Mouse (Mus musculus): ENCODE data around the gene Hmox1. TPM values are rescaled to one million over a fixed set of nuclear protein-coding genes. Genes with fewer than 3 reads are reported as not detected.

The Hmox1 gene
- polyA plus RNA-seq (2015; fragmentation: Nextera tagmentation; extraction: Ambion mirVana) = 155 and 160 TPM in 2 replicates

DNA sequence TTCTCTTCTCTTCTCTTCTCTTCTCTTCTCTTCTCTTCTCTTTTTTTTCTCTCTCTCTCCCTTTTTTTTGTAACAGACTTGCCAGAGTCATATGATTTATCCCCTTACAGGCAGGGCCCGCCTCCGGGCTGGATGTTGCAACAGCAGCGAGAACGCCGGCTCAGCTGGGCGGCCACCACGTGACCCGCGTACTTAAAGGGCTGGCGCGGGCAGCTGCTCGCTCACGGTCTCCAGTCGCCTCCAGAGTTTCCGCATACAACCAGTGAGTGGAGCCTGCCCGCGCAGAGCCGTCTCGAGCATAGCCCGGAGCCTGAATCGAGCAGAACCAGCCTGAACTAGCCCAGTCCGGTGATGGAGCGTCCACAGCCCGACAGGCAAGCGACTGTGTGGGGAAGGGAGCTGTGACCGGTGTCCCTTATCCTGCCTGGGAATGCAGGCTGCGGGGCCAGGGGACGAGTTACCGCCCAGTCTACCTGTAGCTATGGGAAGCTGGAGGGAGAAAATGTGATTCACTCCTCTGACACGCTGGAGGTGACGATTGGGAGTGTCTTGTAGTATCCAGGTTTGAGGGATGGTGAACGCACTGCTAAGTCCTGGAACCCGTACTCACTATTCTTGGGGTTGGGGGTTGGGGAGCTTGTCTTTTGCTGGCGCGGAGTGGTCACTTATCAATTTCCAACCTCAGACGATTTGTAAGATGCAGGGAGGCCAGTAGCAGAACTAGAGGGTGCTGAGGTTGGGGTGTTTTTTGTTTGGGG lies at the start of gene Hmox1:
Gene Hmox1 (plus strand): TSS at position 223 of the 758 bp plus-strand sequence.
- H3K27me3 ChIP-seq (ENCODE audit: insufficient read depth, low read length) = peaks cover 5% of the 10 kb centered on the region; the same call in 1 of the 2 replicates
- WGBS (ENCODE audit: insufficient replicate concordance) = 2% methylated on average over 36 of the region's 36 CpGs

DNA sequence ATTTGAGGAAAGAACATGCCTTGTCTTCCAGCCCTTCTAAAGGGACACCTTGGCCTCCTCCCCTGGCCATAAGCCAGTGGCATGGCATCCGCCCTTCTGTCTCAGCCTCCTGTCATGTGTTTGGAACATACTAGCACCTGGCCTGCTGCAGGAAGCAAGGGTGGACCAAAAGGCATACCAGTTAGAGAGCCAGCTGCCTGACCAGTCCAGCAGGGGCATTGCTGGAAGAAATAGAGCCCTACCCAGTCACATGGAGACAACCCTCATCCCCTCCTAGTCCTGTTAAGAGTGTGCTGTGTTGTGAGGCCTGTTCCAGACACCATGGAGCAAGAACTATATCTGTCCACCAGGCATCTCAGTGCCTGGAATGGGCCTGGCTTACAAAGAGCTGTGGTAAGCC lies 47.1 kb upstream of the Hmox1 start:
- ATAC-seq = no peak
- 69% methylated on average over 1 of the region's 1 CpGs for WGBS (ENCODE audit: insufficient replicate concordance)

More for the DNA sequence above, at the start of gene Hmox1:
- no peak for TF ChIP-seq EP300 (IDR thresholded peaks at IDR 0.05; ENCODE audit: low read depth)
- 0 out of 2 replicates have a peak, but pooled peaks have one; percentile 7 for TF ChIP-seq CTCF (IDR thresholded peaks at IDR 0.05; ENCODE audit: low read depth)
- Histone ChIP-seq H3K4me2 (ENCODE audit: low read depth, low read length) (peak within 1 kb of the TSS; percentile 85), H3K4me1 (ENCODE audit: insufficient read depth) (peaks cover 13% of the 10 kb centered on the region), H3K9me3 (ENCODE audit: low read length) (no peaks in the 10 kb centered on the region), H3K27ac (ENCODE audit: low read depth) (peak within 1 kb of the TSS; percentile 74), H3K36me3 (replicated peaks; ENCODE audit: insufficient read depth, low read length) (peaks cover 9% of the 10 kb centered on the region), H3K9ac (replicated peaks) (peak within 1 kb of the TSS; percentile 78), H3K4me3 (ENCODE audit: low read depth, low read length) (peak within 1 kb of the TSS; percentile 66)
- ATAC-seq (peak; percentile 84), DNase-seq (peak; percentile 91)

DNA sequence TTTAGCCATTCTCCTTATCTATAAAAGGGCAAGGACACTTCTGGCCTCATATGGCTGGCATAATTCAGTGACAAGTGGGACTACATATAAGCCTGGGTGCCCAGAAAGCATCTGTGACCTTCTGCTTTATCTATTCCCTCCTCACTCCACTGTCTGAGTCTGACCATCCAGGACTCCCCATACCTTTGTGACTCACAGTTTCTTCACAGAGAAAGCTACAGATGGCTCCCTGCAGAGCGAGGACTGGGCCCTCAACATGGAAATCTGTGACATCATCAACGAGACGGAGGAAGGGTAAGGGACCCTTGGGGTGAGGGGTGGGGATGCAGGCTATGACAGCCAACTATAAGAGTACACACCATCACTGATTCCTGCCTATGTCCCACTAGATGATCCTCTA lies 45.6 kb upstream of the Hmox1 start:
- Histone ChIP-seq H3K4me2 (ENCODE audit: low read depth, low read length) (no peak overlapping the region), H3K27ac (ENCODE audit: low read depth) (no peak overlapping the region), H3K4me1 (ENCODE audit: insufficient read depth) (peaks cover 6% of the 10 kb centered on the region; the same call in 1 of the 2 replicates), H3K27me3 (ENCODE audit: insufficient read depth, low read length) (no peaks in the 10 kb centered on the region), H3K4me3 (ENCODE audit: low read depth, low read length) (no peak overlapping the region), H3K9ac (replicated peaks) (no peak overlapping the region), H3K9me3 (ENCODE audit: low read length) (no peaks in the 10 kb centered on the region), H3K36me3 (replicated peaks; ENCODE audit: insufficient read depth, low read length) (peaks cover 15% of the 10 kb centered on the region)
- no peak for DNase-seq
- 82% methylated on average over 3 of the region's 3 CpGs for WGBS (ENCODE audit: insufficient replicate concordance)
- no peak for ATAC-seq
- no peak for TF ChIP-seq CTCF (IDR thresholded peaks at IDR 0.05; ENCODE audit: low read depth)
- no peak for TF ChIP-seq EP300 (IDR thresholded peaks at IDR 0.05; ENCODE audit: low read depth)

More for the DNA sequence above, 47.1 kb upstream of the Hmox1 start:
- Histone ChIP-seq H3K9me3 (ENCODE audit: low read length) (no peaks in the 10 kb centered on the region), H3K27ac (ENCODE audit: low read depth) (no peak overlapping the region), H3K4me3 (ENCODE audit: low read depth, low read length) (no peak overlapping the region), H3K4me2 (ENCODE audit: low read depth, low read length) (no peak overlapping the region), H3K9ac (replicated peaks) (no peak overlapping the region), H3K27me3 (ENCODE audit: insufficient read depth, low read length) (no peaks in the 10 kb centered on the region), H3K4me1 (ENCODE audit: insufficient read depth) (peaks cover 14% of the 10 kb centered on the region; the same call in 1 of the 2 replicates), H3K36me3 (replicated peaks; ENCODE audit: insufficient read depth, low read length) (peaks cover 8% of the 10 kb centered on the region)
- DNase-seq = no peak
- no peak for TF ChIP-seq EP300 (IDR thresholded peaks at IDR 0.05; ENCODE audit: low read depth)
- no peak for TF ChIP-seq CTCF (IDR thresholded peaks at IDR 0.05; ENCODE audit: low read depth)

DNA sequence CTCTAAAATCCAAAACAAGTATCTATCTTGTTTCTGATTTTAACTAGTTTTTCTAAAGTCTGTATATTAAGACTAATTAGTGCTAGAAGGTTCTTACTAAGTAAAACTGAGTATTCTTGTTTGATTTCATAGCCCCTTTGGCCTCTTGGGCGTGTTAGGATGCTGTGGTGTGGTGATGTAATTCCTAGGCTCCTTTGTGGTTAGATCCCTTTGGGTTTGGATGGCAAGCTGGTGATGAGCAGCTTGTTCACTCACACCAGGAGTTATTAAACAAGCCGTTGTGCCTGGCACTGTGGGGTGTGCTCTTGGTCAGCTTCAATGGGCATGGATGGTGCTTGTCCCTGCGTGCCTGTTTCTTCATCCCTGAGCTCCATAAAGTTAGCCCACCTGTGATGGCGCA lies 40.1 kb upstream of the Hmox1 start:
- ATAC-seq (no peak), DNase-seq (no peak)
- WGBS (ENCODE audit: insufficient replicate concordance) = 83% methylated on average over 4 of the region's 4 CpGs
- H3K4me2 ChIP-seq (ENCODE audit: low read depth, low read length) = no peak overlapping the region
- no peak for TF ChIP-seq CTCF (IDR thresholded peaks at IDR 0.05; ENCODE audit: low read depth)
- no peak for TF ChIP-seq EP300 (IDR thresholded peaks at IDR 0.05; ENCODE audit: low read depth)
- H3K27ac ChIP-seq (ENCODE audit: low read depth) = no peak overlapping the region
- H3K36me3 ChIP-seq (replicated peaks; ENCODE audit: insufficient read depth, low read length) = peaks cover 24% of the 10 kb centered on the region
- H3K4me3 ChIP-seq (ENCODE audit: low read depth, low read length) = no peak overlapping the region
- H3K9me3 ChIP-seq (ENCODE audit: low read length) = no peaks in the 10 kb centered on the region
- no peaks in the 10 kb centered on the region for H3K27me3 ChIP-seq (ENCODE audit: insufficient read depth, low read length)
- no peak overlapping the region for H3K9ac ChIP-seq (replicated peaks)
- 0 out of 2 replicates have a peak, but pooled peaks cover under 1% of the 10 kb centered on the region for H3K4me1 ChIP-seq (ENCODE audit: insufficient read depth)

DNA sequence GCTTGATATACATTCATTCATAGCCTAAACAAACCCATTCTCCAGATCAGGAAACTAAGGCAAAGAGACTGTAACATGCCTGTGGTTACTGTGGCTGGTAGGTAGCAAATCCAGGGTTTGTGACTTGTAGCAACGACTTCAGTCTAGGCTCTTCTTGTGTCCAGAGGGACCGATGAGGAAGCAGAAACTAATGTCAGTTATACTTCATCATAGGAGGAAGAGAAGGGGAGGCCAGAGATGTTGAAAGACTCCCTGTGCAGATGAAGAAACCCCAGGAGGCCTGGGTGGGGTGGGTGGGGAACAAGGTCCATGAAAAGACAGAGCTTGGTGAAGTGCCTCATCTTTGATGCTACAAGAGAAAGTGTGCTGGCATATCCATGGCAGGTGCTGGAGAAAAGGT lies 37.7 kb upstream of the Hmox1 start:
- no peak; the same call in 1 of the 2 replicates for ATAC-seq
- Histone ChIP-seq H3K9ac (replicated peaks) (no peak overlapping the region), H3K27me3 (ENCODE audit: insufficient read depth, low read length) (no peaks in the 10 kb centered on the region), H3K4me2 (ENCODE audit: low read depth, low read length) (no peak overlapping the region), H3K36me3 (replicated peaks; ENCODE audit: insufficient read depth, low read length) (peaks cover 29% of the 10 kb centered on the region), H3K4me1 (ENCODE audit: insufficient read depth) (no peaks in the 10 kb centered on the region), H3K9me3 (ENCODE audit: low read length) (no peaks in the 10 kb centered on the region), H3K27ac (ENCODE audit: low read depth) (peak overlapping the region; percentile 16; the same call in 1 of the 2 replicates), H3K4me3 (ENCODE audit: low read depth, low read length) (no peak overlapping the region)
- TF ChIP-seq CTCF (IDR thresholded peaks at IDR 0.05; ENCODE audit: low read depth) = no peak
- no peak for TF ChIP-seq EP300 (IDR thresholded peaks at IDR 0.05; ENCODE audit: low read depth)
- 63% methylated on average over 2 of the region's 2 CpGs for WGBS (ENCODE audit: insufficient replicate concordance)
- DNase-seq = no peak

DNA sequence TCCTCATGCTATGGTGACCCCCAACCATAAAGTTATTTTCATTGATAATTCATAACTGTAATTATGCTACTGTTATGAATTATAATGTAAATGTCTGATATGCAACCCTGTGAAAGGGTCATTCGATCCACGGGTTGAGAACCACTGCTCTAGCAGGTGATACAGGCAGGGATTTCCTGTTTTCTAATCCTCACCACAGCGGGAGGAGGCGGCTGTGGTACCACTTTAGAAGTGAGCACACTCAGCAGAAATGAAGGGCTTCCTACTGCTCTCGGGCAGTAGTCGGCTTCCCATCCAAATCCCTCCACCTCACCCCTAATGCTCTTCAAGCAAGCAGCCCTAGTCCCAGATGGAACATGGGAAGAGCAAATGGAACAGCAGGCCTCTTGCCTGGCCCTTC lies 33.4 kb upstream of the Hmox1 start:
- Histone ChIP-seq H3K27ac (ENCODE audit: low read depth) (no peak overlapping the region), H3K9me3 (ENCODE audit: low read length) (no peaks in the 10 kb centered on the region), H3K9ac (replicated peaks) (no peak overlapping the region), H3K4me2 (ENCODE audit: low read depth, low read length) (no peak overlapping the region), H3K4me3 (ENCODE audit: low read depth, low read length) (no peak overlapping the region), H3K36me3 (replicated peaks; ENCODE audit: insufficient read depth, low read length) (peaks cover 34% of the 10 kb centered on the region), H3K27me3 (ENCODE audit: insufficient read depth, low read length) (no peaks in the 10 kb centered on the region), H3K4me1 (ENCODE audit: insufficient read depth) (no peaks in the 10 kb centered on the region)
- WGBS (ENCODE audit: insufficient replicate concordance) = 57% methylated on average over 6 of the region's 6 CpGs
- TF ChIP-seq CTCF (IDR thresholded peaks at IDR 0.05; ENCODE audit: low read depth) (no peak), EP300 (IDR thresholded peaks at IDR 0.05; ENCODE audit: low read depth) (no peak)
- DNase-seq (no peak), ATAC-seq (no peak)

Data from liver, postnatal 0 days (tissue).